In genomic region chr5:47431599-47432328, GRCm38 (mm10) we compare ENCODE assay signal across 19 mouse cellular contexts.
DNase-seq lines count a peak whose midpoint lies in the region; ATAC-seq and TF ChIP-seq lines count a peak whose summit lies in the region.
"Had no signal": no experiment of that assay in that cellular context is flagged by ENCODE, and none has a peak within 500 bp of the region (broad histone marks: within the 10 kb centered on the region; RNA-seq: fewer than 3 reads in every experiment).

No protein-coding gene starts in this region.

- TF ChIP-seq POLR2A in myocyte (IDR thresholded peaks at IDR 0.05; ENCODE audit: insufficient read length, low read depth) = no peak

- H3K27ac ChIP-seq in kidney, postnatal 0 days = no peak overlapping the region
- H3K27ac ChIP-seq in kidney, embryonic 14.5 days (ENCODE audit: low read depth, low read length) = no peak overlapping the region
- no peak overlapping the region for H3K27ac ChIP-seq in embryonic facial prominence, embryonic 14.5 days (replicated peaks; ENCODE audit: low read depth, low read length)
- H3K27ac ChIP-seq in heart, embryonic 12.5 days (ENCODE audit: poor library complexity, severe bottlenecking) = no peak overlapping the region
- H3K27ac ChIP-seq: heart, embryonic 15.5 days; hindbrain, embryonic 14.5 days; macrophage; neural tube, embryonic 15.5 days; stomach, embryonic 15.5 days had no signal

- TF ChIP-seq CTCF in kidney, postnatal 0 days (IDR thresholded peaks at IDR 0.05; ENCODE audit: low read depth) = no peak

- no peak overlapping the region for H3K4me3 ChIP-seq in kidney, postnatal 0 days (replicated peaks; ENCODE audit: low read depth, low read length)
- H3K4me3 ChIP-seq in kidney, embryonic 14.5 days (ENCODE audit: low read length) = no peak overlapping the region
- no peak overlapping the region for H3K4me3 ChIP-seq in embryonic facial prominence, embryonic 14.5 days (ENCODE audit: low read depth, low read length)
- no peak overlapping the region for H3K4me3 ChIP-seq in myocyte
- H3K4me3 ChIP-seq in heart, embryonic 12.5 days = no peak overlapping the region
- H3K4me3 ChIP-seq: heart, embryonic 15.5 days; neural tube, embryonic 15.5 days; stomach, embryonic 15.5 days had no signal

- H3K36me3 ChIP-seq in kidney, postnatal 0 days (ENCODE audit: insufficient read depth, low read length) = no peaks in the 10 kb centered on the region
- H3K36me3 ChIP-seq in kidney, embryonic 14.5 days (ENCODE audit: control insufficient read depth, insufficient read depth, low read length) = no peaks in the 10 kb centered on the region
- no peaks in the 10 kb centered on the region for H3K36me3 ChIP-seq in embryonic facial prominence, embryonic 14.5 days (ENCODE audit: control insufficient read depth, insufficient read depth, low read length)
- H3K36me3 ChIP-seq in myocyte (ENCODE audit: control insufficient read depth, insufficient read depth) = no peaks in the 10 kb centered on the region
- no peaks in the 10 kb centered on the region for H3K36me3 ChIP-seq in heart, embryonic 12.5 days
- H3K36me3 ChIP-seq: G1E; heart, embryonic 15.5 days; neural tube, embryonic 15.5 days; stomach, embryonic 15.5 days had no signal

- H3K9me3 ChIP-seq in kidney, postnatal 0 days (replicated peaks; ENCODE audit: low read length) = no peaks in the 10 kb centered on the region
- H3K9me3 ChIP-seq in kidney, embryonic 14.5 days (ENCODE audit: control insufficient read depth, low read length) = no peaks in the 10 kb centered on the region
- no peaks in the 10 kb centered on the region for H3K9me3 ChIP-seq in embryonic facial prominence, embryonic 14.5 days (ENCODE audit: control insufficient read depth, low read length)
- no peaks in the 10 kb centered on the region for H3K9me3 ChIP-seq in heart, embryonic 12.5 days (replicated peaks)
- H3K9me3 ChIP-seq: G1E; heart, embryonic 15.5 days; neural tube, embryonic 15.5 days; stomach, embryonic 15.5 days had no signal

- no peaks in the 10 kb centered on the region for H3K4me1 ChIP-seq in kidney, postnatal 0 days (replicated peaks; ENCODE audit: insufficient read depth, low read length)
- H3K4me1 ChIP-seq in kidney, embryonic 14.5 days (ENCODE audit: control insufficient read depth, insufficient read depth, low read length) = no peaks in the 10 kb centered on the region
- no peaks in the 10 kb centered on the region for H3K4me1 ChIP-seq in embryonic facial prominence, embryonic 14.5 days (ENCODE audit: control insufficient read depth, insufficient read depth, low read length)
- H3K4me1 ChIP-seq in heart, embryonic 12.5 days (replicated peaks) = 0 out of 2 replicates have a peak, but pooled peaks cover 2% of the 10 kb centered on the region
- H3K4me1 ChIP-seq: heart, embryonic 15.5 days; neural tube, embryonic 15.5 days; stomach, embryonic 15.5 days had no signal

- 39% methylated on average over 5 of the region's 5 CpGs for WGBS in kidney, postnatal 0 days
- 37% methylated on average over 5 of the region's 5 CpGs for WGBS in kidney, embryonic 14.5 days
- WGBS in embryonic facial prominence, embryonic 14.5 days = 34% methylated on average over 5 of the region's 5 CpGs
- 38% methylated on average over 5 of the region's 5 CpGs for WGBS in heart, embryonic 12.5 days

- H3K4me2 ChIP-seq in kidney, postnatal 0 days (ENCODE audit: low read length) = no peak overlapping the region
- H3K4me2 ChIP-seq in kidney, embryonic 14.5 days (replicated peaks; ENCODE audit: low read depth, low read length) = no peak overlapping the region
- H3K4me2 ChIP-seq in embryonic facial prominence, embryonic 14.5 days (ENCODE audit: low read depth, low read length) = no peak overlapping the region
- H3K4me2 ChIP-seq in myocyte (ENCODE audit: low read depth) = no peak overlapping the region
- H3K4me2 ChIP-seq in heart, embryonic 12.5 days = no peak overlapping the region
- H3K4me2 ChIP-seq: heart, embryonic 15.5 days; hindbrain, embryonic 14.5 days; neural tube, embryonic 15.5 days; stomach, embryonic 15.5 days had no signal

- no peak overlapping the region for H3ac ChIP-seq in myocyte (ENCODE audit: control insufficient read depth, insufficient read length)

- peak; percentile 18 for DNase-seq in kidney, postnatal 0 days (ENCODE audit: low spot score)
- peak; percentile 14 for DNase-seq in ovary, postnatal 10 days (ENCODE audit: low spot score)
- no peak for DNase-seq in ovary, postnatal 36 days (ENCODE audit: low spot score)
- DNase-seq in embryonic facial prominence, embryonic 14.5 days (ENCODE audit: low spot score) = peak; percentile 39
- DNase-seq: adrenal gland, adult 2 months; cerebellum, adult 8-10 months; lung, adult 2 months; spleen, adult 18-20 months had no signal

- no peak overlapping the region for H3K9ac ChIP-seq in kidney, postnatal 0 days (ENCODE audit: low read depth, low read length)
- H3K9ac ChIP-seq in kidney, embryonic 14.5 days (ENCODE audit: low read depth, low read length) = no peak overlapping the region
- no peak overlapping the region for H3K9ac ChIP-seq in embryonic facial prominence, embryonic 14.5 days (ENCODE audit: low read depth, low read length)
- no peak overlapping the region for H3K9ac ChIP-seq in heart, embryonic 12.5 days
- H3K9ac ChIP-seq: heart, embryonic 15.5 days; hindbrain, embryonic 14.5 days; neural tube, embryonic 15.5 days; stomach, embryonic 15.5 days had no signal

- no peaks in the 10 kb centered on the region for H3K79me2 ChIP-seq in myocyte (ENCODE audit: control insufficient read depth, insufficient read depth)

- ATAC-seq in kidney, postnatal 0 days (replicated peaks; ENCODE audit: low FRiP score, low read depth) = no peak
- no peak for ATAC-seq in kidney, embryonic 14.5 days (ENCODE audit: low FRiP score, low TSS enrichment)
- ATAC-seq in embryonic facial prominence, embryonic 14.5 days (ENCODE audit: low read depth) = peak; percentile 55; the same call in 1 of the 2 replicates
- no peak for ATAC-seq in heart, embryonic 12.5 days (ENCODE audit: insufficient number of reproducible peaks, low FRiP score)
- no peak for ATAC-seq in erythroblast, adult 5-6 weeks (replicated peaks; ENCODE audit: low FRiP score, poor library complexity, severe bottlenecking)
- ATAC-seq: intestine, postnatal 0 days had no signal

- H3K27me3 ChIP-seq in kidney, postnatal 0 days (ENCODE audit: insufficient read depth, low read length) = no peaks in the 10 kb centered on the region
- H3K27me3 ChIP-seq in kidney, embryonic 14.5 days (ENCODE audit: control insufficient read depth, insufficient read depth, low read length) = no peaks in the 10 kb centered on the region
- no peaks in the 10 kb centered on the region for H3K27me3 ChIP-seq in embryonic facial prominence, embryonic 14.5 days (replicated peaks; ENCODE audit: control insufficient read depth, insufficient read depth, low read length)
- H3K27me3 ChIP-seq in myocyte (ENCODE audit: control insufficient read depth, insufficient read depth, insufficient read length) = no peaks in the 10 kb centered on the region
- no peaks in the 10 kb centered on the region for H3K27me3 ChIP-seq in heart, embryonic 12.5 days (replicated peaks)
- H3K27me3 ChIP-seq: heart, embryonic 15.5 days; neural tube, embryonic 15.5 days; stomach, embryonic 15.5 days had no signal

TF ChIP-seq in myocyte, 11 proteins besides CTCF, POLR2A, EP300 and RAD21:
- TF ChIP-seq CEBPB (IDR thresholded peaks at IDR 0.05; ENCODE audit: insufficient read depth, poor library complexity, severe bottlenecking) (no peak), MYOG (IDR thresholded peaks at IDR 0.05; ENCODE audit: control insufficient read depth in 1 of 3, insufficient read depth in 1 of 3, insufficient read length in 2 of 3, low read depth in 2 of 3) (peak in 1 of 3 experiments; percentile 78), E2F4 (IDR thresholded peaks at IDR 0.05; ENCODE audit: insufficient read depth) (no peak), TCF12 (IDR thresholded peaks at IDR 0.05; ENCODE audit: insufficient read depth, poor library complexity, severe bottlenecking) (no peak), SRF (IDR thresholded peaks at IDR 0.05; ENCODE audit: control insufficient read depth, insufficient read length, low read depth) (no peak), MAX (IDR thresholded peaks at IDR 0.05; ENCODE audit: low read depth) (no peak), TCF3 (IDR thresholded peaks at IDR 0.05; ENCODE audit: insufficient read length, low read depth) (no peak), MYOD1 (IDR thresholded peaks at IDR 0.05; ENCODE audit: control insufficient read depth in 1 of 3, insufficient read length in 2 of 3, low read depth in 2 of 3) (peak in 1 of 3 experiments; percentile 27), USF1 (IDR thresholded peaks at IDR 0.05; ENCODE audit: low read depth) (peak; percentile 25), REST (IDR thresholded peaks at IDR 0.05; ENCODE audit: insufficient read depth, insufficient read length) (no peak), POLR2AphosphoS2 (IDR thresholded peaks at IDR 0.05; ENCODE audit: insufficient read length, low read depth) (no peak)
